Mouse (Mus musculus) MEL (cell line): Measurements from ENCODE around the gene Wfdc16. TPM values are rescaled to one million over a fixed set of nuclear protein-coding genes. Genes with fewer than 3 reads are reported as not detected.

Experiments
- DNase-seq: peaks from one replicate; pipeline ENCODE4 v3.0.0; 2011; ENCODE audit warnings: low read depth, low spot score
- H3K27ac ChIP-seq: 2 replicates; pipeline ENCODE4 v1.5.1; 2012; ENCODE audit warnings: low read depth, mild to moderate bottlenecking, control low read depth, low read length, moderate library complexity; ENCODE audit not compliant: control insufficient read depth
- H3K27me3 ChIP-seq, 2 experiments: fragments of 150-350 bp in 1 of 2; sonication (generic) in 1 of 2; 2 replicates each; pipeline ENCODE4 v1.6.1; 2012; ENCODE audit warnings: low read length in 2 of 2, mild to moderate bottlenecking in 2 of 2, improper control_type of control experiment in 1 of 2, moderate library complexity in 1 of 2; ENCODE audit not compliant: insufficient read depth in 2 of 2, control insufficient read depth in 1 of 2
- H3K36me3 ChIP-seq, 2 experiments: 2 replicates each; pipeline ENCODE4 v1.6.1; 2012 to 2014; ENCODE audit warnings: low read length in 2 of 2, improper control_type of control experiment in 1 of 2, inconsistent platforms in 1 of 2, mild to moderate bottlenecking in 1 of 2; ENCODE audit not compliant: insufficient read depth in 2 of 2, control insufficient read depth in 1 of 2
- H3K4me1 ChIP-seq, 2 experiments: fragments of 150-350 bp in 1 of 2; sonication (generic) in 1 of 2; 2 replicates each; pipeline ENCODE4 v1.6.1; 2012; ENCODE audit warnings: low read length in 2 of 2, improper control_type of control experiment in 1 of 2, mild to moderate bottlenecking in 1 of 2; ENCODE audit not compliant: insufficient read depth in 2 of 2, control insufficient read depth in 1 of 2
- H3K4me3 ChIP-seq, 2 experiments: fragments of 150-350 bp in 1 of 2; sonication (generic) in 1 of 2; 2 replicates each; pipeline ENCODE4 v1.5.1; 2012; ENCODE audit warnings: low read depth in 2 of 2, low read length in 2 of 2, mild to moderate bottlenecking in 2 of 2, moderate library complexity in 2 of 2, control low read depth in 1 of 2, improper control_type of control experiment in 1 of 2; ENCODE audit not compliant: control insufficient read depth in 1 of 2, insufficient read depth in 1 of 2
- H3K79me2 ChIP-seq: 2 replicates; pipeline ENCODE4 v1.6.1; 2012; ENCODE audit warnings: mild to moderate bottlenecking, low read length, moderate library complexity; ENCODE audit not compliant: control insufficient read depth, poor library complexity, insufficient read depth
- H3K9ac ChIP-seq: 2 replicates; pipeline ENCODE4 v1.6.1; 2012; ENCODE audit warnings: low read depth, mild to moderate bottlenecking, control low read depth, low read length, moderate library complexity; ENCODE audit not compliant: control insufficient read depth, poor library complexity, severe bottlenecking
- H3K9me3 ChIP-seq: fragments of 150-350 bp; sonication (generic); replicated peaks from 2 replicates; pipeline ENCODE4 v1.6.1; 2012; ENCODE audit warnings: mild to moderate bottlenecking, low read length, improper control_type of control experiment, moderate library complexity; ENCODE audit not compliant: insufficient read depth
- BHLHE40 ChIP-seq: IDR thresholded peaks from 2 replicates; pipeline ENCODE4 v1.6.1; 2012; ENCODE audit warnings: low read depth, mild to moderate bottlenecking, inconsistent platforms, low read length, improper control_type of control experiment, borderline replicate concordance
- CHD1 ChIP-seq: IDR thresholded peaks from 2 replicates; pipeline ENCODE4 v1.6.1; 2012; ENCODE audit warnings: low read depth, mild to moderate bottlenecking, inconsistent platforms, low read length, improper control_type of control experiment
- CHD2 ChIP-seq: IDR thresholded peaks from 2 replicates; pipeline ENCODE4 v1.6.1; 2011; ENCODE audit warnings: low read length, improper control_type of control experiment
- CTCF ChIP-seq, 3 experiments: IDR thresholded peaks in 2 of 3; conservative IDR thresholded peaks in 1 of 3; 2 replicates each; pipeline ENCODE4 v1.5.1; 2011 to 2012; ENCODE audit warnings: low read length in 3 of 3, low read depth in 2 of 3, mild to moderate bottlenecking in 2 of 3, improper control_type of control experiment in 1 of 3, inconsistent platforms in 1 of 3, mixed read lengths in 1 of 3, moderate library complexity in 1 of 3; ENCODE audit not compliant: control insufficient read depth in 1 of 3, insufficient read depth in 1 of 3, poor library complexity in 1 of 3, severe bottlenecking in 1 of 3
- EP300 ChIP-seq, 2 experiments: IDR thresholded peaks; 2 replicates each; pipeline ENCODE4 v1.6.1; 2011; ENCODE audit warnings: improper control_type of control experiment in 2 of 2, low read length in 2 of 2, low read depth in 1 of 2, mild to moderate bottlenecking in 1 of 2
- ETS1 ChIP-seq: IDR thresholded peaks from 2 replicates; pipeline ENCODE4 v1.6.1; 2012; ENCODE audit warnings: low read depth, mild to moderate bottlenecking, inconsistent platforms, low read length, improper control_type of control experiment, moderate library complexity
- GATA1 ChIP-seq: IDR thresholded peaks from 2 replicates; pipeline ENCODE4 v1.6.1; 2011; ENCODE audit warnings: low read depth, low read length, improper control_type of control experiment
- HCFC1 ChIP-seq: IDR thresholded peaks from 2 replicates; pipeline ENCODE4 v1.6.1; 2012; ENCODE audit warnings: low read depth, mild to moderate bottlenecking, inconsistent platforms, low read length, improper control_type of control experiment, moderate library complexity
- JUND ChIP-seq: IDR thresholded peaks from 2 replicates; pipeline ENCODE4 v1.6.1; 2011; ENCODE audit warnings: low read depth, mild to moderate bottlenecking, improper control_type of control experiment, low read length
- KAT2A ChIP-seq: conservative IDR thresholded peaks from 2 replicates; pipeline ENCODE4 v1.6.1; 2012; ENCODE audit warnings: low read depth, low read length, improper control_type of control experiment, inconsistent platforms
- MAFK ChIP-seq: IDR thresholded peaks from 2 replicates; pipeline ENCODE4 v1.6.1; 2011; ENCODE audit warnings: low read depth, mild to moderate bottlenecking, low read length, improper control_type of control experiment, borderline replicate concordance
- MAX ChIP-seq: IDR thresholded peaks from 2 replicates; pipeline ENCODE4 v1.6.1; 2011; ENCODE audit warnings: low read length, improper control_type of control experiment
- MEF2A ChIP-seq: IDR thresholded peaks from 2 replicates; pipeline ENCODE4 v1.6.1; 2014; ENCODE audit warnings: low read depth, mild to moderate bottlenecking, inconsistent platforms, low read length, improper control_type of control experiment; ENCODE audit not compliant: poor library complexity, insufficient replicate concordance, severe bottlenecking; ENCODE audit errors: extremely low read depth
- MXI1 ChIP-seq: IDR thresholded peaks from 2 replicates; pipeline ENCODE4 v1.6.1; 2011; ENCODE audit warnings: mild to moderate bottlenecking, low read depth, low read length, improper control_type of control experiment
- MYB ChIP-seq: IDR thresholded peaks from 2 replicates; pipeline ENCODE4 v1.6.1; 2011; ENCODE audit warnings: mild to moderate bottlenecking, low read depth, low read length, improper control_type of control experiment
- MYC ChIP-seq: IDR thresholded peaks from 2 replicates; pipeline ENCODE4 v1.6.1; 2011; ENCODE audit warnings: low read depth, mild to moderate bottlenecking, low read length, improper control_type of control experiment, moderate library complexity
- NELFE ChIP-seq: IDR thresholded peaks from 2 replicates; pipeline ENCODE4 v1.6.1; 2011; ENCODE audit warnings: low read depth, low read length, improper control_type of control experiment
- NRF1 ChIP-seq: IDR thresholded peaks from 2 replicates; pipeline ENCODE4 v1.6.1; 2014; ENCODE audit warnings: low read depth, mild to moderate bottlenecking, inconsistent platforms, low read length, improper control_type of control experiment, moderate library complexity; ENCODE audit not compliant: poor library complexity, insufficient read depth, severe bottlenecking
- POLR2AphosphoS2 ChIP-seq: IDR thresholded peaks from 2 replicates; pipeline ENCODE4 v1.6.1; 2011; ENCODE audit warnings: low read length, improper control_type of control experiment
- RCOR1 ChIP-seq: IDR thresholded peaks from 2 replicates; pipeline ENCODE4 v1.6.1; 2012; ENCODE audit warnings: low read depth, mild to moderate bottlenecking, inconsistent platforms, low read length, improper control_type of control experiment
- SIN3A ChIP-seq: IDR thresholded peaks from 2 replicates; pipeline ENCODE4 v1.6.1; 2012; ENCODE audit warnings: low read length, improper control_type of control experiment, inconsistent platforms
- TAL1 ChIP-seq: IDR thresholded peaks from 2 replicates; pipeline ENCODE4 v1.6.1; 2012; ENCODE audit warnings: mild to moderate bottlenecking, inconsistent platforms, low read length, moderate library complexity, mixed read lengths
- TCF12 ChIP-seq: IDR thresholded peaks from 2 replicates; pipeline ENCODE4 v1.6.1; 2014; ENCODE audit warnings: low read depth, mild to moderate bottlenecking, inconsistent platforms, low read length, improper control_type of control experiment, moderate library complexity
- USF1 ChIP-seq: IDR thresholded peaks from 2 replicates; pipeline ENCODE4 v1.6.1; 2014; ENCODE audit warnings: low read depth, mild to moderate bottlenecking, inconsistent platforms, low read length, improper control_type of control experiment, moderate library complexity
- ZMIZ1 ChIP-seq: IDR thresholded peaks from 2 replicates; pipeline ENCODE4 v1.6.1; 2012; ENCODE audit warnings: low read depth, mild to moderate bottlenecking, inconsistent platforms, low read length, improper control_type of control experiment, moderate library complexity
- ZNF384 ChIP-seq: IDR thresholded peaks from 2 replicates; pipeline ENCODE4 v1.6.1; 2012; ENCODE audit warnings: low read depth, mild to moderate bottlenecking, inconsistent platforms, low read length, improper control_type of control experiment
- polyA plus RNA-seq, 2 experiments: library from polyadenylated mRNA; stranded (reverse) in 1 of 2; unstranded in 1 of 2; fragments of >175 nt in 1 of 2; fragments of >200 nt in 1 of 2; gene quantifications; 2 replicates each; pipeline versions ENCODE4 v1.2.1 to v1.2.4; 2012; ENCODE audit warnings: low replicate concordance in 2 of 2, low read depth in 1 of 2; ENCODE audit not compliant: insufficient read length in 2 of 2, insufficient read depth in 1 of 2, missing spikeins in 1 of 2
- total RNA-seq: library from RNA; depleted of rRNA; stranded (reverse); fragments of 300-350 nt; gene quantifications from 2 replicates; pipeline ENCODE4 v1.2.3, GENCODE M21; 2012

The Wfdc16 gene
- total and polyA plus RNA-seq, 3 experiments = not detected

DNA sequence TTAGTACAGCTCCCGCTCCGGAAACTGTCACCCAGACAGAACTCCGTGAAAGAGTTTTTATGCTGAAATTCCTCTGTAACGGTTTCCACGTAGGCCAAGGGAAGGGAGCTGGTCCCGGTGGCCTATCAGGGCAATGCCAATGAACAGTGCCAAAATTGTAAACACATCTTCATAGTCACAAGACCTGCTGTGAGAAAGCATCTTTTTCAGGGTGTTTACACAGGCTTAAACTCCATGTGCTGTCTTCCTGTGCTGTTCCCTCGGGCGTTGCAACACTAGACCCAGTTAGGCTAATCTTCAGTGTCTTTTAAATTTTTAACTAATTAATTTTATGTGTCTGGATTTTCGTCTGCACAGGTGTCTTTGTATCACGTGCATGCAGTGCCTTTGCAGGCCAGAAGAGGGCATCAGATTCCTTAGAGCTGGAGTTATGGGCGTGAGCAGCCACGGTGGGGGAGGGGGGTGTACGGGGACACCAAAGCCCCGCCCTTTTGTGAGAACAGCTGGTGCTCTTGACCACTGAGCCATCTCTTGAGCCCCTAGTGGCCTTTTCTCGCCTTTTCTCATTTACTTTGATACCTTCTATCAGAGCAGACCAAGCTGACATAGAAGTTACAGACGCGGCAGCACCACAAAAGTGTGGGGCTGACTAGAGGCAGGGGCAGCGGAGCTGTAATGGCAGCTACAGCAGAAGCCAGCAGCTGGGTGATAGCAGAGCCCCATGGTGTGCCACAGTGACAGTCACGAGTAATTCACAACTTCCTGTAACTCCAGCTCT lies 40.4 kb upstream of the Wfdc16 start:
- Histone ChIP-seq H3K4me1 (peaks cover 19 to 20% of the 10 kb centered on the region in 2 experiments), H3K4me3 (peak overlapping the region; percentile 13 to 21; a peak in 2 of 4 replicates), H3K79me2 (no peaks in the 10 kb centered on the region; the same call in 1 of the 2 replicates), H3K27me3 (no peaks in the 10 kb centered on the region; a peak in 1 of 4 replicates), H3K9ac (no peak overlapping the region), H3K27ac (no peak overlapping the region), H3K36me3 (peaks cover 0 to 17% of the 10 kb centered on the region in 2 experiments; a peak in 2 of 4 replicates), H3K9me3 (no peaks in the 10 kb centered on the region)
- DNase-seq = peak; percentile 37
- TF ChIP-seq BHLHE40 (peak; percentile 87), CTCF (IDR thresholded peaks at IDR 0.05 in 2 of 3, conservative IDR thresholded peaks at IDR 0.05 in 1 of 3; ENCODE audit: control insufficient read depth in 1 of 3, insufficient read depth in 1 of 3, low read depth in 2 of 3, low read length in 3 of 3, poor library complexity in 1 of 3, severe bottlenecking in 1 of 3) (peak in 2 of 3 experiments; percentile 25 to 51; a peak in 5 of 6 replicates), USF1 (peak; percentile 53; the same call in 1 of the 2 replicates), ZMIZ1 (no peak), RCOR1 (peak; percentile 50), ZNF384 (no peak)

DNA sequence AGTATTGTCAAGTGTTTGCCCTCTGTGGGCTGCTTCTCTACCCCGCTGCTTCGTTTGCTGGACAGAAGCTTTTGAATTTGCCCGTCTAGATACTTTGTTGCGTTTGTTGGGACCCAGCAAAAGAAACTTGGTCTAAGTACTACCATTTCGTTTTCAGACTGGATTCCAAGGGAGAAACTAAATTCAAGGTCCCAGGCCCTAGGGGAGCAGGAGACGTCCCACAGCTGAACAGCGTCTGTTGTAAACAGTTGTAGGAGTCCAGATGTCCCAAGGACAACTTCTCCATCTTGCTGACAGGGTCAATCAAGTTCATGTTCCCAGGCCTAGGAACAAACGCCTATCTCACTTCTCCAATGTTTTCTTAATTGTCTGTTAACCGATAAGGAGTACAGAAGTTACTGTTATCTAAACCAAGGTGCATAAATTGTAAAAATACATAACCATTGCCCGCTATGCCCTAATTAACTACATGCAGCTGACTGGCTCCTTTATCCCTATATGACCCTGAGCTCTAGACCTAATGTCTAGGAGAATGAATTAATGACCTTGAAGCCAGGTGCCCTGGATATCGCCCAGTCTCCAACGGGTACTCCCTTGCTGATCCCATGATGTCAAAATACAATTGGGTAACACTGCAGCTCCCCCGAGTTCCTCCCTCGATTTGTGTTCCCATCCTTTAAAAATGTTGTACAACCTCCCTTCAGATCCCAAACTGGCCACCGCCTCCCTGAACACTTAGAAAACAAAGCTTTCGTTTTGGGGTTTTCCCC lies 38.5 kb upstream of the Wfdc16 start:
- Histone ChIP-seq H3K36me3 (peaks cover 0 to 17% of the 10 kb centered on the region in 2 experiments; a peak in 2 of 4 replicates), H3K9ac (no peak overlapping the region; the same call in 1 of the 2 replicates), H3K9me3 (no peaks in the 10 kb centered on the region), H3K4me1 (peaks cover 19 to 20% of the 10 kb centered on the region in 2 experiments), H3K79me2 (no peaks in the 10 kb centered on the region; the same call in 1 of the 2 replicates), H3K27me3 (no peaks in the 10 kb centered on the region; a peak in 1 of 4 replicates), H3K27ac (peak overlapping the region; percentile 78), H3K4me3 (peak overlapping the region in 1 of 2 experiments; percentile 20; a peak in 1 of 4 replicates)
- peak; percentile 71 for DNase-seq
- TF ChIP-seq CHD1 (no peak), MAFK (peak; percentile 76; the same call in 1 of the 2 replicates), NRF1 (no peak), ETS1 (peak; percentile 94), MEF2A (peak; percentile 78), RCOR1 (peak; percentile 83), HCFC1 (no peak), ZNF384 (peak; percentile 51; the same call in 1 of the 2 replicates), CHD2 (0 out of 2 replicates have a peak, but pooled peaks have one; percentile 42), USF1 (no peak), SIN3A (peak; percentile 89), ZMIZ1 (peak; percentile 28; the same call in 1 of the 2 replicates), JUND (peak; percentile 23; the same call in 1 of the 2 replicates), MXI1 (no peak), GATA1 (peak; percentile 98), KAT2A (no peak; the same call in 1 of the 2 replicates), MYB (peak; percentile 82), BHLHE40 (peak; percentile 69; the same call in 1 of the 2 replicates), MYC (0 out of 2 replicates have a peak, but pooled peaks have one; percentile 31), TAL1 (peak; percentile 87), NELFE (no peak), POLR2AphosphoS2 (0 out of 2 replicates have a peak, but pooled peaks have one; percentile 32), EP300 (IDR thresholded peaks at IDR 0.05; ENCODE audit: low read depth in 1 of 2, low read length in 2 of 2) (peak; percentile 97), MAX (no peak), TCF12 (peak; percentile 98)
